Mouse (Mus musculus) left cerebral cortex, postnatal 25 days (tissue): Measurements from ENCODE around the gene Adamts3. TPM values are rescaled to one million over a fixed set of nuclear protein-coding genes. Genes with fewer than 3 reads are reported as not detected.

Source experiments
- DNase-seq, 2 experiments: peaks; one replicate each; pipeline ENCODE4 v3.0.0; 2022; ENCODE audit warnings: low spot score in 2 of 2, mixed read lengths in 1 of 2
- intact Hi-C: fragments of 180-260 bp; cut with DNase I; formaldehyde crosslinking; loops from one replicate; pipeline ENCODE4 v1.15.1; 2025
- total RNA-seq, 2 experiments: library from RNA; stranded (reverse); gene quantifications; 2 replicates each; pipeline ENCODE4 v1.2.3; 2021

Adamts3 gene
- total RNA-seq, 2 experiments from 2014 or later = 22.2 to 35.9 TPM

DNA sequence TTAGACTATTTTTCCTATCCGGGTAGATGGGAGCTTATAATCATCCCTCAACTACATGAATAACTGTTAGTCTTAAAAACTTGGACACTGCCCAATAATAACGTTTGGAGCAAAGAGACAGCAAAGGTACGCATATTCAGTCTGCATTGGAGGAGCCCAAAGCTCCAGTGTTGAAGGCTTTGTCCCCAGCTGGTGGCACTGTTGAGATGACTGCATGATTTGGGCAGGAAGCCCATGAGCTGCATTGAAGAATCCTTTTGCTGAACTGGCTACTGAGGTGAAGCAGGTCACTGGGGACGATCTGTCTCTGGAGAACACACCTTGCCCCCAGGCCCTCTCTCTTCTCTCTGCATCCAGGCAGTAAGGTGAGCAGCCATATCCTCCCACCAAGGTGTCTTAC lies 43.5 kb downstream of the Adamts3 start:
- intact Hi-C loops = loop anchor here (5.0 to 10.0 kb wide), 2 partner anchors 98 to 355 kb away; no protein-coding TSS in a partner anchor
- DNase-seq = peak; percentile 50 to 52

DNA sequence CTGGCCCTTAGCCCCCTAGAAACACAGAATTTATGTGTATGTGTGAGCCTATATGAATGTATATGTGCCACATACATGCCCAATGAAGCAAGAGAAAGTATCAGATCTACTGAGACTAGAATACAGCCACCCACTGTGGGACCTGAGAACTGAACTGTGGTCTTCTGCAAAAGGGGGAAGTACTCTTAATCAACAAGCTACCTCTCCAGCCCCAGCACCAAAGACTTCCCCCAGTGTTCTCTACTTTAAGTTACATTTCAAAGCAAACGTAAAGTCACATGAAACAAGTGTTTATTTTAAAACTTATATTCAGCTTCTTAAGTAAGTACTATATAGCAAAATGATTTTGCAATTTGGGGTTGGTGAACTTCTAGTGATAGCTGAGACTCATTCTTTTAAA lies 62.0 kb downstream of the Adamts3 start:
- intact Hi-C loops = no loop called here
- DNase-seq = no peak

DNA sequence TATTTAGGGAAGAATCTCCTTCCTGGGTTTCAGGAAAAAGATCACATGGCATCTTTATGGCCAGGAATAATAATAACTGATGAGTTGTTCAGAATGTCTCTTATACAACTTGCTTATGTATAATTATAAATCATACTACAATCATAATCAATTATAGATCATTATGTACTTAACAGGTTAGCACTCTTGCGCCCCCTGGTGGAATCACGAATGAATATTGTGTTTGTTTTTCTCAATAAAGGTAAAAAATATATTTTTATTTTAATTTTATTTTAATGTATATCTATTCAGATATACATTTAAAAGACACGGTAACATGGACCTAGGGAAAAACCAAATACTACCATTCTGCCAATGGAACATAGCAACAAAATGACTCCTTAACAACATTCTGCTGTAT lies 63.6 kb downstream of the Adamts3 start:
- no peak for DNase-seq
- intact Hi-C loops = loop anchor here (5.0 kb wide), 1 partner anchor 102 kb away; no protein-coding TSS in a partner anchor

DNA sequence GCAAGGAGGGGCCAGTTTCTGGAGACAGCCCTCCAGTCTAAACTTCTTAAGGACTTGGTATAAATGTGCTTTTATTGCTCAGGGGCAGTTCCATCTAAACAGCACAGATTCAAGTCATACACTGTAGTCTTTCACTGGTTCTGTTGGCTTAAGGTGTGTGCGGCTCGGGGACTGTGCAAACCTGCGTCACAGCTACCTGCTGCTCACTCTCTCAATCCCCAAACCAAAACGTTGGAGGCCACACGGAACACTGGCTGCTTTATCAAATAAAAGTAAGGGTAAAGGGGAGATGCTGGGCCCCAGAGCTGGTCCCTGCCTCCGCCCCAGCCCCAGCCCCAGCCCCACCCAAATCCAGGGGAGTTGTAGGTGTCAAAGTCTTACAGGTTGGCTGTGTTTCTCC lies 66.5 kb downstream of the Adamts3 start:
- no peak for DNase-seq
- intact Hi-C loops = loop anchor here (5.0 kb wide), 1 partner anchor 99 kb away; no protein-coding TSS in a partner anchor

DNA sequence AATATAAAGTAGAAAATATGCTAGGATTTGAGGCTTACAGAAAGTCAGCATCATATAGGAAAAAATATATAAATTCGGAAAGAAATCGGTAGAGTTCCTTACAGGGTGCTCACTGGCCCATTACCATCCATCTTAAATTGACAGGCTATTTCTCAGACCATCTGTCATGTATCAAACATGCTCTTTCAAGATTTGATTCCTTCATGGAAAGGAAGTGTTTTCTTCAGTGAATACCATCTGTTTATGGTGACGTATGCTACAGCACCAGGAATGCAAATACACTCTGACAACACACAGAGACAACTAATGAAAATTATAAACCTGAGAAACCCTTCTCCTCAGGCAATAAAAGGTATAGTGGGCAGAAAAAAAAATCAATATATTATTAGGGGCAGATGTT lies 68.6 kb downstream of the Adamts3 start:
- intact Hi-C loops = no loop called here
- no peak for DNase-seq

DNA sequence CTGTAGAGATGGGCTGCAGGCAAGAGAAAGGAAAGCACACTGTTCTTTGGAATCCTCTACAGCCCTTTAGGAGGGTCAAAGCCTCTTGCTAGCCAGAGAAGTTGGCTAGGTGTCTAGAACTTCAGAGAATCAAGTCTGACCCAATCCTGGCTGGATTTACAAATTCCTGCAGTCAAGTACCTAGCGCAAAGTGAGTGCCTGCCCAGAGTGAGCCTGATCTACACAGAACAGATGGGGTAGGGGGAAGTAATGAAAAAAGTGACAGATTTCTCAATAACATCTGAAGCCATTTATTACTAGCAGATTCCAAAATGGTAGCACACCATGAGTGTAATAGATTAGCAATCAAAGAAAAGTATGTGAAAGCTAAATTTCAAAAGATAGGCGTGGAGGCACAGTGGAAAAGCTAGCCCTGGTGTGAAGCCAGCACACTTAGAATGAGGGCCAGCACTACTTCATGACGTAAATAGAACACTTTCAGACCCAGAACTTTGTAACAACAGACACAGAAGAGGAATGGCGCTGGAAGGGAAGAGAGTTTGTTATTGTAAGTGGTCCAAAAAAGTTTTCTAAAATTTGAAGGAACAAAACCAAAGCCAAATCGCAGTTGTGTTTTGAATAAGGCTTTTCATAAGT lies 82.8 kb downstream of the Adamts3 start:
- peak in 1 of 2 experiments; percentile 20 for DNase-seq
- intact Hi-C loops = no loop called here

DNA sequence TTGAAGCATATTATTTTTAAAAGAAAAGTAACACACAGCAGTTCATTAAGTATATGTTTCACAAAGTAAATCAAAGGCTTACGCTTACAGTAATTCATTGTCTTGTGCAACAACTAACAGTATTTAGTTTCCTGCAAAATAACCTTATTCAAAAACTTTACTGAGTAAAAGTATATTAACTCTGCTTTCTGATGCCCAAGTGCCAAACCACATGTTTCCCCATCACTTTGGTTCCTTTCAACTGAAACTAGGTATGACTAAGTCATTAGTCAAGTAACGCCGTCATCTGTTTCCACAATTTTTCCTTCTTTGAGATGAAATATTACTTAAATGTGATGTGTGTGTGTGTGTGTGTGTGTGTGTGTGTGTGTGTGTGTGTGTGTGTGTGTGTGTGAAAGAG lies 89.4 kb downstream of the Adamts3 start:
- intact Hi-C loops = no loop called here

DNA sequence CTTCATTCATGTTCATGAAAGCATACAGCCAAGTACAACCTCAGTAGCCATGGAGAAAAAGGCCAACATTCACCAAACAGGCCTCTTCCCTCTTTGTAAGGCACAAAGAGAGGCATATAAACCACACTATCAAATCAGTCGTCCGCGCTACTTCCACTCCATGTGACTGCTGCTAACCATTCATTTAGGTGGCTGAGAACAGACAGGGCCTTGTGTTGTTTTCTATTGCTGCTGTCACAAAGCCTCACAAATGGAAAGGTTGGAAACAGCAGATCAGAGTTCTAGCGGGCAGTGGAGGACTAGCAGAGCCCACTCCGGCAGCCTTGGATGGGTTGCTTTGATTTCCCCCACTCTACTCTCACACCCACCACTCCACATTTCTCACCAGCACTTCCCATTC lies 98.5 kb downstream of the Adamts3 start:
- DNase-seq = no peak
- intact Hi-C loops = no loop called here

More for the DNA sequence above, 89.4 kb downstream of the Adamts3 start:
- DNase-seq = no peak

DNA sequence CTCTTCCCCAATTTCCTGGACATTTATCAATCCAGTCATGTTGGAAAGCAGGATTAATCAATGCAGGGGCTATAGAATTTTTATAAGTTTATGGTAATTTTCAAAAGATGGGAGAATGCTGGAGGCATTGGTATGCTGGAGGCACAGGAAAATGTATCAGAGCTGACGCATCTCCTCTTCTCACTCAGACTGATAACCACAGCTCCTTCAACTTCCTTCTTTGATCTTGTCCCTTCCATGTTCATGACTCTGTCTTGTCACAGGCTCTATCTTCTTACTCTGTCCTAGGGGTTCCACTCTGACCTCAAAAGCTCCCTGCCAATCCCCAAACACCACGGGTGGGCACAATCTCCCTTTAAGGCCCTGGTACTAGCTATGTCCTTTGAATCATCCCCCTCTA lies 103.3 kb downstream of the Adamts3 start:
- DNase-seq = no peak
- intact Hi-C loops = no loop called here

DNA sequence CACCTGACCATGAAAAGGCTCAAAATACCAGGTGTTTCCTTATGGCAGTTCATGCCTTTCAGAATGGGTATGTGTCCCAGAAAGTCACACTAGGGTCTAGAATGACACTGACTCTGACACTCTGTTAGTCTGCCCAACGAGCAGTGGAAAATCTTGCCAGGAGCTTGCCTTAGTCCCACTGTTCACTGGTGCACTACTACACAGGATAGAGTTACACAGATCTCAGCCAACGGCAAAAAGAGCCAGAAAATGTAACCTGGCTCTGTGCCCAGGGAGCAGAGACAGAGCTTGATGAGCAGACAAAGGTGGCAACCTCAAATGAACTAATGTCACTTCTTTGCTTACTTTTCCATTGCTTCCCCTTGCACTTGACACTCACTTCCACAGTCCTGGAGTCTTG lies 104.5 kb downstream of the Adamts3 start:
- no peak for DNase-seq
- intact Hi-C loops = no loop called here

DNA sequence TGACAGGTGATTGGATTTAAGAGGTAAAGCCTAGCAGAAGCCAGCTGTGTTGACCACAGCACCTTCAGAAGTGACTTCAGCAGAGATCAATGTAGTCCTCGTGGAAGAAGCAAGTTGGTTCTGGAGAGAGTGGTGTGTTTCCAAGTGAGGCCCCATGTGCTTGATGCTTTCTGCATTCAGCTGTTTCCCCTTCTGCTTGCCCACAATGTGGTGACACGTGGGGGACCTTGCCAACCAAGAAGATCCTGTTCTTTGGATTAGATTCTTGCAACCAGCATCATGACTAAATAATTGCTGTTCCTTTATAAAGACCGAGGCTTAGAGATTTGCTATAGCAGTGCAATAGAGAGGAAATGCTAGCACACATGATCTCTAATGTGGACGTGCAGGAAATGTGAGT lies 105.7 kb downstream of the Adamts3 start:
- DNase-seq = no peak
- intact Hi-C loops = no loop called here

DNA sequence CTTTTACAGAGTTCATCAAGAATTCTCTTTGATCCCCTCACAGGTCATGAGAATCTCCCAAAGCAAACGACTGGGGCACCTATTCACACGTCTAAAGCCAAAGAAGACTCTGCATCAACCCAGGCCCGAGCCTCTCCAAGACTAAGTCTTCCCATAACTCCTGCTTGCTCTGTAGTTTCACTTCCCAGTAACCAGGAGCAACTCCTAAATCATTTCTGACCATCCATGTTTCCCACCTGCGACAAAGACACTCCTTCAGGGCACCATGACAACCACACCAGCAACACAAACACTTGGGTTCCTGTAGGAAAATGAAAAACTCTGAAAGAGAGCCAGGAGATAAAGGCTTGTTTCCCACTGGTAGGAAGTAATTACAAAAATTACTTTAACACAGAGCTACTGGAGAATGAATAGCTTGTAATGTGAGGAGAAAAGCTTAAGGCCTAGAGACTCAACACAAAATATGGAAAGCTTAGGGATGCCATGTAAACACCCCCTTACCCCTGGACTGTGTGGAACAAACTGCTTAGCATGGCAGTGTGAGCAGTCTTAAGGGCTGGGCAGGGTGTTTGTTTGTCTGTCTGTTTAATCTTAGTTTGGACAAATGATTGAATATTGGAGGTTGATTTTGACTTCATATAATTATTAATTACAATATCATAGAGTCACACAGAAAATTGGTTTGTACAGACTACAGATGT lies 112.3 kb downstream of the Adamts3 start:
- no peak for DNase-seq
- intact Hi-C loops = no loop called here

DNA sequence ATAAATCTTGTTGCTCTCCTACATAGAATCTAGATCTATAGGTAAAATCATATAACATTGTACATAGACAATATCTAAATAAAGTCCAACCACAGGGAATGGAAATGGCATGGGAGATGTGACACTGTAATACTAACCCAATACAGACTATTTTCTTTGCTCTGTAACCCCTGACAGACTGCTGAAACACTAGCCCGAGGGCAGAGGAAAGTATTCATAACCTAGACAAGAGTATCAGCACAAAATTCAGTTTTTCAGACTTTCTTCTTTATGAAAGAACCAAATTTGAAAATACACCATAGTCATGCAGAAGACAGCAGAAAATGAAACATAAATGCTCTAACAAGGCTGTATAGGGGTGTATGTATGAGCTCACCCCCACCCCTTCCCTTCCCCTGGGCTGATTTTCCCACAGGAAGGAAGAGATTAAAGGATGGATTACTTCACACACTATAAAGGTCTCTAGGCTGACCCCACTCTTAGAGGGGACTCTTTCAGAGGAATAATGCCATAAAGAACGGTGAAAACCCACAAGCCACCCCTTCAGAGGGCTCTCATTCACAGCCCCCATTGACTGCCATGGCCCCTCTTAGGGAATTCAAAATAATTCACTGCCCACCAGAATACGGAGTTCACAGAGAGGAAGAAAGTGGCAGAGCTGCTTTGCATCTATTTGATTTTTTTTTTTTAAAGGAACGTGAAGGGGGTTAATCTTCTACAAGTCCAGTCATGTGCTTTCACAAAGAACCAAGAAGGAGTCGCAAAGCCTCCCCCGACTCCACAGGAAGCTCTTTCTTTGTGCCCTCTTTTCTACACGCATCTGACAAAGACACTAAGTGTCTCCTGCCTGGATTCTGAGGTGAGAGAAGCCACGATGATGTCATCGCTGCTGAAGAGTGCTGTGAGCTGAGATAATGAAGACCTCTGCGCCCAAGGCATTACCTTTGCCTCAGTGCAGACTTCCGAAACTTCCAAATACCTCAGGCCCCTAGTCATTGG lies 119.6 kb downstream of the Adamts3 start:
- intact Hi-C loops = no loop called here
- DNase-seq = no peak

DNA sequence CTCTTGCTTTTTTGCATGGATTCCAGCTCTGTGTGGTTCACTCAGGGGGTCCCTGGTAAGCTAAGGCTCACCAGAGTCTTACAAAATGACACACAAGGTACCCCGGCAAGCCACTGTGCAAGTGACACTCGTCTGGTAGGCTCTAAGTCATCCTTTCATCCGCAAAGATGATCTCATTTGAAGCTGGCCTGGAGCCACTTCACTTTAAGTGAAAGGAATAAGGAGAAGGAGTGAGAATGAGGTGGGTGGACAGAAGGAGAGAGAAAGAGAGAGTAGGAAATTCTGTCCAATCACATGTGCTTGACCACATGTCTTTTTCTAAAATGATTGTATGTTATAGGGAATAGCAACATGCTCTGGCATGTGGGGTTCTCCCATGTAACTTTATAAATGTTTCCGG lies 122.8 kb downstream of the Adamts3 start:
- intact Hi-C loops = no loop called here
- DNase-seq = peak in 1 of 2 experiments; percentile 65

DNA sequence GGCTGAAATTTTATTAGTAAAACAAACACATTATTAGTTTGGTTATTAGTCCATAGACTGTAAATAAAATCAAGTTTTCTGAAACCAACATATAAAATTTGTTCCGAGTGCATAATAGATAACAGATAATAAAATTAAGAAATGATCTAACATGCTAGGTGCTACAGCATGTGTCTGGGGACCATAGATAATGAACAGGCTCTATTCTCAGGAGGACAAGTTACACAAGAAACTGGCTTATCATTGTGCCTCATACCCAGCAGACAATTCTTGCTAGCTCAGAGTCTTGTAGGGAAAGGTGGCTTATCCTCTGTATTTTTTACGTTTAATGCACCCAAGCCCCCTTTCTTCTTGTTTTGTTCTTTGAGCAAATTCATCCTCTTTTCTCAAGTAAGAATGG lies 131.3 kb downstream of the Adamts3 start:
- intact Hi-C loops = no loop called here
- no peak for DNase-seq

DNA sequence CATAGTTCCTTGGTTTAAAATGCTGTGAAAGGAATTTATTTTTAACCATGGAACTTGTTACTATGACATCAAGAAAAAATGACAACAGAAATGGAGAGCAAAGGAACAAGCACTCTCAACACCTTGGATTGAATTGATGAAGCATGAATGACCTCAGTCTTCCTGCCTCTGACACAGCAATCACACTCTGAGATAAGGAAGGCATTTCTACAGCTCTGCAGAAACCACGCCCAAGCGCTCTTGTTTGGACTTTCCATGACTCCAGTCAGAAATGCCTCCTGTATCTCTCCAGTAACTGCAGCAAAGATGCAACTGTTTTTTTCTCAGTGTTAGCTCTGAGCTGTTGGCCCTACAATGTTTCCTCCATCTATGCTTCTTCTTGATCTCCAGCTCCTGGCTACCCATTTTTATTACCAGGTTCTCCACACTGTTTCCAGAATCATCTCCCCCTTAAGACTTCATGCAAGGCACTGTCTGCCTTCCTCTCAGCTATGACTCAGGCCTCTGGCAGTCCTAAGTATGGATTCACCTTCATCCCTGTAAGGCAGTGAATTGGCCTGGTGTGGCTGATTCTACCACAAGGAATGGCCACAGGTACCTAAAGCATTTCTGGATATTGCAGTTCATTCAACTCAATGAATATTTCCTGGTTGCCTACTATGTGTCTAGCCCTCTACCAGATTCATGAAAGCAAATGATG lies 134.8 kb downstream of the Adamts3 start:
- intact Hi-C loops = no loop called here
- DNase-seq = no peak

DNA sequence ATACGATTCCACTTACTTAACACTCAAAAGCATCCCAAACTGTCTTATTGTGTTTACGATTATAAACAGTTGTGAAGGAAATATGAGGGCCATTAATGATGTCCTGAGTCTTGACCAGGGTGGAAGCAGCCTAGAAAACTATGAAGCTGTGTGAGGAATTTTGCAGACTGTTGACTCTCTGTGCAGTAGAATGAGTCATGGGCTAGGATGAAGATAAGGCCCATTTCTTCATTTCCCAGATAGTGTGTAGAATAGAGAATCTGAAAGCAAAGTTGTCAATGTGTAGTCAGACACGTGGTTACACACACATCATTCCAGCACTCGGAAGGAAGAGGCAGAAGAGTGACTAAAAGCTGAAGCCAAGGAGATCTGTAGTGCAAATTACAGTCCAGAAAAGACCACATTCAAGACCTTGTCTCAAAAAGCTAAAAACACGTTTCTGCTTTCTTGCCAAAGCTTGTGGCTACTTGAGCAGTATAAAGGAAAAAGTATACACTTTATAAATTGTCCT lies 135.9 kb downstream of the Adamts3 start:
- intact Hi-C loops = no loop called here
- DNase-seq = no peak

DNA sequence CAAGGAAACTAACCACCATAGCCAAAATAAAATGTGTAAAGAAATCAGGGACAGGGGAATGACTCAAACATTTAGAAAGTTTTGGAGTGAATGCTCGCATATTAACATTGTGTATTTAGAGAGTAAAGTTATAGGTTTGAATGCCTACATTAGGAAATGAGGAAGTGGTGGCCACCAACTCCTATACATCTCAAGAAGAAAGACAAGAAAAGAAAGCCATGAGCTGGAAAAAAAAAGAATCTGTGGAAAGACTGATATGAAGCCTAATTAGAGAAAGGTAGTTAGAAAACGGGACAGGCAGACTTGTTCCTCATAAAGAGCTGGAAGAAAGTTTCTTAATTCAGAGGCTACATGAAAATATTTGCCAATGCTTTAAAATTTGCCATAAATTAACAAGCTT lies 138.0 kb downstream of the Adamts3 start:
- no peak for DNase-seq
- intact Hi-C loops = no loop called here

DNA sequence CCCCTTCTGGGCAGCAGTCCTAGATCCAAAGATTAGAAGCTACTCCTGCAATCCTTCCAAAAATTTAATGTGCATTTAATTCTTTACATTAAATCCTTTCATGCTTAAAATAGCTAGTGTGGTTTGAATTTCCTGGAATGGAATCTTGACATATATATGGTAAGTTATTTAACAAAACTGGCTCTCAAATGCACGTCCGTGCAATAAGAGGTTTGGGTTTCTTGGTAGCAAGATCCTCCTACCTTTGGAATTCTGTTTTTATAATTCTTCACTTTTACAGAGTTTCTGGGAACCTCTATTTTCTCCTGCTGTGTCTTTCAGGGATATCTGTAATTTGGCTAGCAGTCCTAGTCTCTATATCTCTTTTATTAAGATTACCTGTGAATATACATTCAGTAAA lies 148.4 kb downstream of the Adamts3 start:
- intact Hi-C loops = no loop called here
- peak in 1 of 2 experiments; percentile 33 for DNase-seq
